Mouse (Mus musculus): Measurements from ENCODE around the gene Narfl.

Narfl gene

DNA sequence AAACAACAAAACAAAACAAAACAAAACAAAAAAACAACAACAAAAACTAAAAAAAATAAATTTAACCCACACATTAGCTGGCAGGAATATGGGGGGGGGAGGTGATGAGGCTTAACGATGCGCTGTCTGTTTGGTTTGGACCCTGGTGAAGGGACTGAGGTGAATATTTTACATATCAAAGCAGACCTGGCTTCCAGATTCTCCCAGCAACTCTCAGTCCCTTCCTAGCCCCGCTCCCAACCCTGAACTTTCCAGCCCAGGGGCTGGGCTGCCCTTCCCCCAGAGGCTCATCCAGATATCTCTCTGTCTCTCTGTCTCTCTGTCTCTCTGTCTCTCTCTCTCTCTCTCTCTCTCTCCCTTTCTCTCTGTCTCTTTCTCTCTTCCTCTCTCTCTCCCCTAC lies 11.0 kb upstream of the Narfl start:
- DNase-seq (ENCODE audit: low read depth, low spot score), result no peak

GRCm38 (mm10) chr17:25765886-25766285 lies 7.7 kb upstream of the Narfl start:
- DNase-seq (ENCODE audit: low read depth, low spot score), result peak; percentile 13

DNA sequence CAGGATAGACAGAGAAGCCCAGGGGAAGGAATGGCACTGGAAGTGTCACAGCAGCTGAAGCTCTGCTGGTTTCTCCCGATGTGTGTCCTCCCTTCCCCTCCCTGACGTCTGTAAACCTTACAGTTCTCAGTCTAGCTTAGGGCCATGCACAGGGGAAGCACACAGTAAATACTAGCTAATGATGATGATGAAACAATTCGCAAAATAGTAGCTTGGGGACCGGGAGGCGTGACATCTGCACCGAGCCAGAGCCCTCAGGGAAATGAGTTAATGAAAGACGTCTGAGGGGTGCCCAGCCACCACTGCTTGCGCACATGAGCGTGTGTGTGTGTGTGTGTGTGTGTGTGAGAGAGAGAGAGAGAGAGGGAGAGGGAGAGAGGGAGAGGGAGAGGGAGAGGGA lies 4.2 kb upstream of the Narfl start:
- DNase-seq (ENCODE audit: low read depth, low spot score), result no peak

GRCm38 (mm10) chr17:25775318-25776062 lies 1.9 kb downstream of the Narfl start:
- no peak for DNase-seq (ENCODE audit: low read depth, low spot score)

GRCm38 (mm10) chr17:25777948-25778347 lies 4.4 kb downstream of the Narfl start:
- DNase-seq (ENCODE audit: low read depth, low spot score), result no peak

- DNase-seq (ENCODE audit: low read depth, low spot score), result no peak
Observed at GRCm38 (mm10) chr17:25781339-25781738, 7.8 kb downstream of the Narfl start.

- DNase-seq (ENCODE audit: low read depth, low spot score), result no peak
Observed at GRCm38 (mm10) chr17:25783086-25783485, 9.5 kb downstream of the Narfl start.

GRCm38 (mm10) chr17:25783861-25784574 lies 10.4 kb downstream of the Narfl start:
- DNase-seq (ENCODE audit: low read depth, low spot score), result no peak

GRCm38 (mm10) chr17:25785281-25785745 lies 11.7 kb downstream of the Narfl start, which contains the start of gene Haghl:
Gene Haghl, minus strand, starts transcription at chr17:25785673.
- DNase-seq (ENCODE audit: low read depth, low spot score), result peak; percentile 98

DNA sequence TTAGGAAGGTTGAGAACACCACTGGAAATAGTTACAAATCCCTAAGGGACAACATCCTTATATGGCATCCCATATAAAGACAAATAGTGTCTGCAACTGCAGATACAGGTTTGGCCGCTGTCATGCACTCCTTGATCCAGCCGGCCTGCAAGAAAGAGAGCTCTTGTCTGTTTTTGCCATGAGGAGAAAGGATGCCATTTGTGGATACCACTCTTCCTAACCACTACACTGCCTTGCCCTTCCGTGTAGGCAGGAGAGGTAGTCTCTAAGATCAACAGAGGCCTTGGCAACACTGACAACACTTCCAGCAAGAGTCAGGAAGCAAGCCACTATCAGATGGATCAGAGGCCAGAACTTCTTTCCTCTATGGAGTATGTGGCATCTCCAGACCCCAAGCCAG lies 12.7 kb downstream of the Narfl start, which contains the start of gene Ccdc78:
Gene Ccdc78 (plus strand): TSS at position 301 of the 400 bp plus-strand sequence.
- no peak for DNase-seq (ENCODE audit: low read depth, low spot score)

DNA sequence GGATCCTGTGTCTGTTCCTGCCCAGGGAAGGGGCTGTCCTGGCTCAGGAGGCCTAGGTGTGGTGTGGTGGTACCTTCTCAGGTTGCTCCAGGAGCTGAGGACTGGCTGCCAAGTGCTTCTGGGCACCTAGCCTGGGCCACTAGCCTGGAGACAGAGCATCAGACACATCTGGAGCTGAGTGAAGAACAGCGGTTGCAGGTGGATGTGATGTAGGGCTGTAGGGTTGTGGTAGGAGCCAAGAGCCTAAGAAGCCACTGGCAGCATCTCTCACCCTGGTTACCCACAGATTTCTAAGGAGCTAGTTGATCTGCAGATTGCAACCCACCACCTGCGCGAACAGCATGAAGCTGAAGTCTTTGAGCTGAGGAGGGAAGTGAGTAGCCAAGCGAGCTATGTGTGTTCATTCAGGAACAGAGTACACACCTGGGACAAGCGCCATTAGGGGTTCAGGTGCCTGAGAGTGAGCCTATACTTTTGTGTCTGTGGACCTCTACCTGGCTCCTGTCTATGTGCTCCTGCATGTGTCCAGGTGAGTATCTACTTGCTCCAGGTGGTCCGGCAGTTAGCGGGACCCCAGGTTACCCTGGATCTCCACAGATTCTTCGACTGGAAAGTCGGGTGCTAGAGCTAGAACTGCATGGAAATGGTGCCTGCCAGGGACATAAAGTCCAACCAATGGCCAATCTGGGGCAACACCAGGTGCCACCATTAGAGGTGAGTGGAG lies 13.4 kb downstream of the Narfl start:
- no peak for DNase-seq (ENCODE audit: low read depth, low spot score)

GRCm38 (mm10) chr17:25791320-25791842 lies 17.8 kb downstream of the Narfl start:
- no peak for DNase-seq (ENCODE audit: low read depth, low spot score)

DNA sequence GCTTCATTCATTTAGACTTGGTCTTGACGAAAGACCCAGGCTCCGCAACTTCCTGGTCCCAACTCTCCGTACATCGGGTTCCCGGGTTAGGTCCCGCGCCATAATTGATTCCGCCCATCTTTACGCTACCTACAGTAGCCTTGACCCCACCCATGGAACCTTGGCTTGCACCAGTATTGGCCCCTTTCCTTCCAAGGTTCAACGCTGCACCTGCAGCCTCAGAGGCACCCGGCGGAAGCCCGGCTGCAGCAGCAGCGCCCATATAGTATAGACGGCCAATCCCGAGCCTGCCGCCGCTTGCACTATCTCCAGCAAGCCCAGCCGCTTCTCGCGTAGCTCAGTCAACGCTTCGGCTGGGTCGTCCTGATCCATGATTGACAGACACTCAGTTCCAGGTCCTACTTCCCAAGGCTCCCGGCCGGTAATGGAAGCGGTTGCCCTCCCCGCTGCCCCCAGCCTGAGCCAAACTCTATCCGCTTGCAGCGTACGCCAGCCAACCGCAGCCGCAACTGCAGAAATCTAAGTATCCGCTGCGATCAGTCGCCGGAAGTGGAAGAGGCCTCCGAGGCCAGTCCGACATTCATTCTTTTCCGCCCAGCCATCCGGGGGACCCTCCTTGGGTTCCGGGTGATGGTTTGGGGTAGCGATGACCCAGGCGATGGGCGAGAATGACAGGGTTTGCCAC lies 18.4 kb downstream of the Narfl start:
- DNase-seq (ENCODE audit: low read depth, low spot score), result peak; percentile 94

- DNase-seq (ENCODE audit: low read depth, low spot score), result peak; percentile 88
Observed at GRCm38 (mm10) chr17:25792615-25793014, 19.0 kb downstream of the Narfl start, which contains the start of gene Fam173a. Gene Fam173a, minus strand, starts transcription at chr17:25792901.

DNA sequence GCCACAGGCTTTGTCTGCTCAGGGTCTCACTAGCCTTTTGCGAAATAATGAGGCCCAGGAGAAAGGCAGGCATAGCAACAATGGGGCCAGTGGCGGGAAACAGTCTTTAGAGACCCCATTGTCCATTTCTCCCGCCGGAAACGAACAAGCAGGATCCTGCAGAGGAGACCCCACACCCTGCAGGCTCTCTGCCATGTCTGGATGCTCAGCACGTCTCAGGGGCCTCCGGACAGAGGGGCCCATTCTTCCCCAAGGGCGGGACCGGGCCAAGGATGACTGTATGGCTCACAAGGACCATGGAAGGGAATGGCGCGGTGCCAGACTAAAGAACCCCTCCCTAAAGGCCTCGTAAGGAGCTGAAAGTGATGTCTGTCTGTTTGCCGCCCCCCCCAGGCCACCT lies 20.6 kb downstream of the Narfl start:
- no peak for DNase-seq (ENCODE audit: low read depth, low spot score)

DNA sequence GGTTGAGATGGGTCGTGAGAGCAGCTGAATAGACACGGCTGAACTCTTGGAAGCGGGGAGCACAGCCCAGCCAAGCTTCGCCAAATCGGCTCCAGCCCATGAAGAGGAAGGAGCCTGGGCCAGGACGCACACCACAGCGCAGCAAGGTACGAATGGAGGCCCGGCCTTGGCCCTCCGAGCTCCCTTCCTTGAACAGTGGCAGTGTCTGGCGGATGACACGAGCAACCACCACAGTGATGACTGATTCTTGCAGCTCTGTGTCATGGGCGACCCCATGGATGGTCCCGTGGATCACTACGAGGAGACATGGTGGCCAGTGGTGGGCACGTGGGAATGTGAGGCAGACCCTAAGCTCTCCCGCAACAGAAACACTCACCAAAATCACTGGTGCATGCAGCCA lies 21.4 kb downstream of the Narfl start:
- DNase-seq (ENCODE audit: low read depth, low spot score), result no peak

GRCm38 (mm10) chr17:25795609-25796092 lies 22.1 kb downstream of the Narfl start, which contains the start of gene AC134908.4:
Gene AC134908.4, minus strand, starts transcription at chr17:25795659.
- DNase-seq (ENCODE audit: low read depth, low spot score), result no peak

GRCm38 (mm10) chr17:25796211-25796771 lies 22.7 kb downstream of the Narfl start:
- peak; percentile 39 for DNase-seq (ENCODE audit: low read depth, low spot score)

DNA sequence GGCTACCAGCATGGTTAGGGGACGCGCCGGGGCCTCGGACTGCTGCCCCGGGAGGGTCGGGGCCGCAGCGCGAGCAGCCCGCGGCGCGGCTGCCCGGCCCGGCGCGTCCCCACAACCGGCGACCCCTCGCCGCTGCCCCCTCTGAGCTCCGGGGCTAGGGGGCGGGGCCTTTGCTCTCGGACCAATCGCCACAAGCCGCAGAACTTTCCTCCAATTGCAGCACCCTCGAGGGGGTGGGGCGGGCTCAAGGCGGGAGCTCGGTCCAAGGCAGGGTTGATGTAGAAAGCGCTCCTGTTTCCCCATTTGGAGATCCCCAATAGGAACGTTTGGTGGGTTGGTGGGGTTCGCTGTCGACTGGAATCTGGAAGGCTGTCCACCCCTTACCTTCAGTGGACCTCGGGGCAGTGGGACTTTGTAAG lies 23.4 kb downstream of the Narfl start, which contains the start of gene Metrn:
Gene Metrn (minus strand): TSS at position 186 of the 419 bp plus-strand sequence.
- DNase-seq (ENCODE audit: low read depth, low spot score), result peak; percentile 90

- peak; percentile 83 for DNase-seq (ENCODE audit: low read depth, low spot score)
Observed at GRCm38 (mm10) chr17:25801029-25801428, 27.5 kb downstream of the Narfl start.

Measured in A20 (cell line).